Mouse (Mus musculus) heart, postnatal 14 days (tissue): Measurements from ENCODE around the gene Entpd1. TPM values are rescaled to one million over a fixed set of nuclear protein-coding genes. Genes with fewer than 3 reads are reported as not detected.

Experiments
- DNase-seq, 2 experiments: peaks; one replicate each; pipeline ENCODE4 v3.0.0; 2021 to 2022
- intact Hi-C: fragments of 180-260 bp; cut with DNase I; formaldehyde crosslinking; loops from one replicate; pipeline ENCODE4 v1.15.1; 2025
- total RNA-seq, 2 experiments: library from RNA; stranded (reverse); gene quantifications; 2 replicates each; pipeline ENCODE4 v1.2.3; 2021

The Entpd1 gene
- total RNA-seq, 2 experiments from 2014 or later, result 34.5 to 40.2 TPM

DNA sequence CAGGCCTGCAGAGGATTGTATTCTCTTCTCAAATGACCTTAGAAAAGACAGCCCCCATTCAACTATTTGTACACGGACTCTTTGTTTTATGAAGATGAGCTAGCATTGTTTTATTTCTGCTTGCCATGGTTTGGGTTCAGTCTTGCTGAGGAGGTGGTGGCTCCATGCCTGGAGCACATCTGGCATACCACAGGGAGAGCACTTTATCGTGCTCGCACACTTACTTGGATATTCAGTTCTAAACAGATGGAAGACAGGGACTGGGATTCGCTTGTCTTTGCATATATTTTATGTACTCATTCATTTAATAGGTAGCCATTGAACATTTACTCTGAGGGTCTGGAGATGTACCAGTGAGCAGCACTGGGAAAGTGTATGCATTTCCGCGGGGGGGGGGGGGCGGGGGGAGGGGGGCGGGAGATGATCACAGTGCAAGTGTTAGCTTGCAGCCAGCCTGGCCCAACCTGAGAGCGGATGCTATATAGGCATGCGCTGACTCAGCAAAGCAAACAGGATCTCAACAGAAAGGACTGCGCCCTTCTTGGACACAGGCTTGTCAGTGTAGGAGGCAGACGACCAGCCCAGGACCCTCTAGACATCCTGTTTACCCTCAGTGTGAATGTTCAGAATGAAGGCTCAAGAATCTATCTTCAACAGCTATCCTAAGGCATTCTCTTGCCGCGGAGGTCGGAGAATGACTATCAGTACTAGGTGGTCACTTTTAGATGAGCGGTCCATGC, 100.9 kb downstream of the Entpd1 start:
- DNase-seq, result no peak
- intact Hi-C loops, result no loop called here

DNA sequence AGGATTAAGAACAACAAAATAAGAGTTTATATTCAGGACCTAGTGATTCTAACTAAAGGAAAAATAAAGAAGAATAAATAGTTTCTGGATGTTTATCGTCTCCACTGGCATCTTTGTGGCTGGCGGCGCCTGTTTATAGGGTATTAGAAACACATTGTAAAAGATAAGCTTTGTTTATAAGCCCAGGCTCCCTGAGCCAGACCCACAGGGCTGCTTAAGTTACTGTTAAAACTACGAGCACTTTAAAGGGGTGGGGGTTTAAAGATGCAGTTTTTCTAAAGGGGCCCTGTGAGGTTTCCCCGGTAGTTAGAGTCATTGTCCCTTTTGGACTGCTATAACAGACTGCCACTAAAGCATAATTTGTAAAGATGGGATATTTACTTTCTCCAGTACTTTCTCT, 102.5 kb downstream of the Entpd1 start:
- no peak for DNase-seq
- intact Hi-C loops, result no loop called here

- intact Hi-C loops, result no loop called here
- no peak for DNase-seq
Observed at GRCm38 (mm10) chr19:40716981-40717380, 104.8 kb downstream of the Entpd1 start.

DNA sequence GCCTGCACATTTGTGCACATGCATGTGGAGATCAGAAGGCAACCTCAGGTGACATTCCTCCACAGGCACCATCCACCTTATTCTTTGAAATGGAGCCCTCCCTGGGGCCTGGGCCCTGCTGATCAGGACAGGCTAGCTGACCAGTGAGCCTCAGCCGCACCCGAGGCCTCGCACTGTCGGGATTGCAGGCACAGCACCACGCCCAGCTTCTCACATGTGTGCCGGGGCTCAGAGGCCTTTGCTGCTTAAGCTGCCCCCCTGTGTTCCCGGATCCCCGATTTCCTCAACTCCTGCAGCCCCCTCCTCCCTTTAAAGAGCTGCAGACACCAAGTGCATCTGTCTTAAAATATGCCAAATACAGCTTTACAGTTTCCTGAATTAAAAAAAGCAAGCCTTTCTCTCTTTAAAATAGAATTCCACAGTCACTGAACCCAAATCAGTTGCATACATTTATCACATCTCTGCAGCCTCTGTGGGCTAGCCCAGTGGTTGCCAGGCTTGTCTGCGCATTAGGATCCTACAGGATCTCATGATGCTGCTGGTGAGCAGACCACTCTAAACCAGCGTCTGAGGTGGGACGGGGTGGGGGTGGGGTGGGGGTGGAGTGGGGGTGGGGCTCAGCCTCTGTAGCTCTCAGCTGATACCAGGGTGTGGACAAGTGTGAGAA, 107.4 kb downstream of the Entpd1 start:
- intact Hi-C loops, result loop anchor here (5.0 to 10.0 kb wide), 3 partner anchors 37 to 375 kb away; no protein-coding TSS in a partner anchor
- DNase-seq, result no peak

GRCm38 (mm10) chr19:40720381-40720780, 108.2 kb downstream of the Entpd1 start:
- no peak for DNase-seq
- intact Hi-C loops, result loop anchor here (5.0 to 10.0 kb wide), 3 partner anchors 38 to 376 kb away; no protein-coding TSS in a partner anchor

DNA sequence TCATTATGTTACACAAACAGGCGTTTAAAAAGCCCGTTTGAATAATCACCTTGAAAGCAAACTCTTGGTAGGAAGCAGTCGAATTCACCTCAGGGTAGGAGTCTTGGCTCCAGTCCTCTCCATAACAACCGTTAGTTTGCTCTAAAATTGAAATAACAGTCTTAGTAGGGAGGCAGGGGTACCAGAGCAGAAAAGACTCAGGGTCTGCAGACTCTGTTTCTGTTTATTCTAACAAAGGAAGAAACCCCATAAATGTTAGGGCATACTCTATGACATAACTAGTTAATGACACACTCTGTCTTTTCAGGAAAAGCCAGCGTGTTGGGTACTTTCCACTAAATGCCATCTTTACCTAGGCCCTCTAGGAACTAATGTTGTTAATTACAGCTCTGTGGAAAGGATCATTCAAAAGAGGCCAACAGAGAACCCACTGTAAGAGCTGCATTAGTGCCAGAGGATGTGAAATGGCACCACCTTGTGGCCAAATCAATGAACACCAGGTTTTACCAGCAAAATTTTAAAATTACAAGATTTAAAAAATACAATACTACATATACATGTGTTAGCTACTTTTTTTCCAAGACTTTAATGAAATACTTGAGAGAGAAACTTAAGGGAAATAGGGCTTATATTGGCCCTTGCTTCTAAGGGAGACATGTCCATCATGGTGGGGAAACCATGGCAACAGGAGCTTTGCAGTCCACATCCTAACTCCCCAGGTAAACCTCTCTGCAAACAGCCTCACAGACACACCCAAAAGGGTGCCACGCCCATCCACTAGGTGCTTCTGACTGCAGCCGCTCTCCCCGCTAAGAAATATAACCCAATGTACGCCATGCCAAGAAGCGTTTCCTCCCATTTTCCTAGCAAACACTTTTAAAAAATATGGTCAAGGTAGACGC, 110.2 kb downstream of the Entpd1 start:
- intact Hi-C loops, result loop anchor here (1.0 to 10.0 kb wide), 5 partner anchors 40 to 378 kb away; partner anchors contain the start of genes Entpd1 and Tctn3
- peak; percentile 60 to 75 for DNase-seq

DNA sequence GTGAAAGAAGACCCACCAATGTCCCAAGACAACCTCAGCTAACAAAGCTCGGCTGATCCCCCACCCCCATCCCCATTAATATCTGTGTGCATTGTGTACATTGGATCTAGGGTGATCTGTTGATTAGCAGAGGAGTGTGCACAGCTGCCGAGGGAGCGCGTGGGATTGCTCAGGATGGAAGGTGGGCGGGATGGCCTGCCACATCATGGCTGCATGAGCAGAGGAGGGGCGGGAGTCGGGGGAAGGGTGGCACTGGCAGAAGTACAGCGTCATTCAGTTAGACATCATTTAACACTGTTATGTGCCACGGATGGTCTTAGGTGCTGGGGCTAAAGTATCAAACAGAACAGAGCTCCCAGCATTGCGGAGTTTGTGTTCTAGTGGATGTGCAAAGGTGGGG, 111.3 kb downstream of the Entpd1 start:
- intact Hi-C loops, result loop anchor here (5.0 to 10.0 kb wide), 3 partner anchors 41 to 379 kb away; no protein-coding TSS in a partner anchor
- no peak for DNase-seq

- intact Hi-C loops, result loop anchor here (10.0 kb wide), 1 partner anchor 381 kb away; no protein-coding TSS in a partner anchor
- peak; percentile 41 to 51 for DNase-seq
Observed at GRCm38 (mm10) chr19:40726148-40726547, 114.0 kb downstream of the Entpd1 start.

DNA sequence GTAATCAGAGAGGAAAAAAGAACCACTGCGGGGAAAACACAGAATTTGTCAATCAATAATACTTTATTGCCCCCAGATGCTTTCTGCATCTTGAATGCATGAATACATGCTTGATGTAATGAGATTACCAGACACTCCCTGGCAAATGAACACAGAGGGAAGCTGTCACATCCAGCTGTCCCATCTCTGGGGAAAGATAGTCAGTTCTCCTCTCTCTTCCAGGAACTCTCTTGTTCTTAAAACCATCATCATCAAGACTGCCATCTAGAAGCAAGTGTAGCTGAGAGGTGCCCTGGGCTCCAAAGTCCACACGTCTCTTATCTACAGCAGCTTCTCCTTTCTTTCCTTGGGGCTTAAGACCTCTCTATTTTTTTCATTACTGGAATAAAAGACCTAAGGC, 114.4 kb downstream of the Entpd1 start:
- DNase-seq, result peak in 1 of 2 experiments; percentile 14
- intact Hi-C loops, result loop anchor here (10.0 kb wide), 1 partner anchor 382 kb away; no protein-coding TSS in a partner anchor

GRCm38 (mm10) chr19:40728213-40728612, 116.0 kb downstream of the Entpd1 start:
- intact Hi-C loops, result loop anchor here (10.0 kb wide), 1 partner anchor 383 kb away; no protein-coding TSS in a partner anchor

GRCm38 (mm10) chr19:40728732-40729420, 116.7 kb downstream of the Entpd1 start:
- intact Hi-C loops, result loop anchor here (10.0 kb wide), 1 partner anchor 384 kb away; no protein-coding TSS in a partner anchor
- DNase-seq, result peak; percentile 34 to 40

More at GRCm38 (mm10) chr19:40728213-40728612, 116.0 kb downstream of the Entpd1 start:
- DNase-seq, result no peak

- no peak for DNase-seq
- intact Hi-C loops, result no loop called here
Observed at GRCm38 (mm10) chr19:40733409-40733808, 121.2 kb downstream of the Entpd1 start.

DNA sequence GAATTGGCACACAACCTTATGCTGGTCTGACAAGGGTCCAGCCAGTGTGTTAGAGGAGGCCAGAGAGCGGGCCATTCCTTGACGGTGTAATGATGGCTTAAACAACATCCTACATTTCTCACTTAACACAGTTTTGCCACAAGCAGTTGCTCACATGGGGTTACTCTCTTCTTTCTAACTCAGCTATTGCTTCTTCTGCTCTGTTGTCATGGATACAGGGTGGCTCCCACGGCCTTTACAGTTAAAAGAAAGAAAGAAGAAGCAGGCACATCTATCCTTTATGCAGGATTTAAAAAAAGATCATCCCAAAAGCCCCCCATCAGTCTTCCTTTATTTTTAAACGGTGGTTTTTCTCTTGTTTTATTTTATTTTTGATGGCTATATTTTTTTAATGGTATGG, 121.7 kb downstream of the Entpd1 start:
- intact Hi-C loops, result no loop called here

DNA sequence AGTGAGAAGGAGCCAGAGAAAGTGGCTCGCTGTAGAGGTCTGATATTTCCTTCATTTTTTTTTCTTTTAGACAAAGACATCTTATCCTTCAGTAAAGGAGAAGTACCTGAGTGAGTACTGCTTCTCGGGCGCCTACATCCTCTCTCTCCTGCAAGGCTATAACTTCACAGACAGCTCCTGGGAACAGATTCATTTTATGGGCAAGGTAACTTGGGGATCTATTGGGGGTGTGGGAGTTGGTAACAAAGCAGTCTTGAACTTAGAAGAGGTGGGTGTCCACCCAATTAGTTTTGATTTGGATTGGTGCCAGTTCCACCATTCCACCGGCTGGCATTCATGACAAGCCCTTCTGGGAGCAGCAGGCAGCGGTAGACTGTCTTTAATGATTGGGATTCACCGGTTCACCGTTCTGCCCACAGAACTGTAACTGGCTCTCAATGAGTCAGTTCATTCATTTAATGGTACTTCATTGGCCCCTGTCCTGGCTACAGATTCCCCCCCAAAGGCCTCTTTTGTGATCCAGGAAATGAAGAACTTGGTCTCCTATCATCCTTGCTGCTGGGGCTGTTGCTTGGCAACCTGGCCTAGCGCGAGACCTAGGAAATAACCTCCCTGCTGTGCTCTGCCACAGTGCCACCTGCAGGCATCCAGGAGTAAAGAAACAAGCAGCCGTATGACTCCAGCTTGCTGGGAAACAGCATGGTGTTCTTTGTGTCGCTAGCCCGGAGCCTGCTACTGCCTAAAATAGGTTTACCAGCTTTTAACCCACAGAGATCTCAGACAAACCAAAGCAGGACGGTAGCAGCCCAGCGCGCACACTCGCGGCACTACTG, 124.7 kb downstream of the Entpd1 start:
- intact Hi-C loops, result no loop called here
- DNase-seq, result peak; percentile 77 to 81

More for the DNA sequence above, 121.7 kb downstream of the Entpd1 start:
- DNase-seq, result no peak

GRCm38 (mm10) chr19:40737613-40738012, 125.4 kb downstream of the Entpd1 start:
- DNase-seq, result no peak
- intact Hi-C loops, result no loop called here

- no peak for DNase-seq
- intact Hi-C loops, result no loop called here
Observed at GRCm38 (mm10) chr19:40738683-40739324, 126.6 kb downstream of the Entpd1 start.

DNA sequence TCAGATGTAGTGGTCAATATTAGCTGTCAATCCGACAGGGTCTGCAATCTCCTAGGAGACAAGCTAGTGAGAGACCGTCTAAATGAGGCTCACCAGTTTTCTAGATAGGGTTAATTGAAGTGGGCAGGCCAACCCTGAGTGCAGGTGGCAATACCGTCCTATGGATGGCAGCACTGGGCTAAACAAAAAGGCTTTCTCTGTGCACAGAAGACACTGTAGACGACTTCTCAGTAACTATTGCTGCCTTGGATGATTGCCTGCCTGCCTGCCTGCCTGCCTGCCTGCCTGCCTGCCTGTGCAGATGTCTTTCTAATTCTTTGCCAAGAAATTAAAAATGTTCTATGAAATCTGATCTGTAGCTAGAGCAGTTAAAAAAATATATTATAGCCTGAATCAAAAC, 134.4 kb downstream of the Entpd1 start:
- no peak for DNase-seq
- intact Hi-C loops, result no loop called here

DNA sequence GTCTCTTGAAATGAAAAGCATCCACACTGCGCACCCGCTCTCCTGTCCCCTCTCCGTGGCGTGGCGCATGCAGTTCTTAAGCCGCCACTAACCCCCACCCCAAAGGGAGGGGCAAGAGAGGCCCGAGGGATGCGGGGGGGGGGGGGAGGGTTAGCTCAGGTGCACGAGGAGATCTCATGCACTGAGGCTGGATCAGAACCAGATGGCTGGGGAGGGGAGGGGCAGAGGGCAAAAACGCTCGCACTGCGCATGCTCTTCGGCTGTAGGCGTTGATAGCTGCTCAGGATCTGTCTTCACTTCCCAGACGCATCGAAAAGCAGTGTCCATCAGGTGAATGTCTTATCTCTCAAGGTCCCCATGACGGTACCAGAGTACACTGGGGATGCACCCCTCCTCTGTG, 136.4 kb downstream of the Entpd1 start, which contains the start of gene Cc2d2b:
TSS of gene Cc2d2b (plus strand) at position 195 of the 400 bp plus-strand sequence.
- intact Hi-C loops, result no loop called here
- DNase-seq, result no peak
